Mouse (Mus musculus) megakaryocyte progenitor cell, adult 5-6 weeks (primary cell): Measurements from ENCODE around the gene Ago1. TPM values are rescaled to one million over a fixed set of nuclear protein-coding genes. Genes with fewer than 3 reads are reported as not detected.

Experiments
- ATAC-seq: replicated peaks from 2 replicates; pipeline ENCODE4 v1.8.0; 2016; ENCODE audit warnings: mild to moderate bottlenecking, moderate TSS enrichment, inconsistent platforms; ENCODE audit not compliant: poor library complexity
- total RNA-seq, 2 experiments: library from RNA; stranded (forward) in 1 of 2; stranded (reverse) in 1 of 2; fragments of 157-497, 149-512 nt in 1 of 2; fragments of 200-1000 nt in 1 of 2; gene quantifications; 2 replicates each; pipeline versions ENCODE4 v1.2.3 to v1.2.4; 2015 to 2017

Gene Ago1
- total RNA-seq, 2 experiments from 2014 or later = 19.6 to 20.4 TPM

- ATAC-seq = no peak
Measured at GRCm38 (mm10) chr4:126480288-126480687, 11.9 kb upstream of the Ago1 start.

GRCm38 (mm10) chr4:126473031-126473430, 4.6 kb upstream of the Ago1 start:
- ATAC-seq = no peak

- ATAC-seq = no peak
Measured at GRCm38 (mm10) chr4:126469334-126469733, 951 bp upstream of the Ago1 start.

- ATAC-seq = peak; percentile 52
Measured at GRCm38 (mm10) chr4:126468925-126469324, 542 bp upstream of the Ago1 start.

- ATAC-seq = peak; percentile 43
Measured at GRCm38 (mm10) chr4:126467721-126468284, 580 bp downstream of the Ago1 start.

- ATAC-seq = no peak
Measured at GRCm38 (mm10) chr4:126466251-126466750, 2.1 kb downstream of the Ago1 start.

GRCm38 (mm10) chr4:126465843-126466242, 2.5 kb downstream of the Ago1 start:
- no peak for ATAC-seq

- no peak for ATAC-seq
Measured at GRCm38 (mm10) chr4:126464892-126465235, 3.5 kb downstream of the Ago1 start.

GRCm38 (mm10) chr4:126464189-126464891, 4.0 kb downstream of the Ago1 start:
- no peak for ATAC-seq

- ATAC-seq = no peak
Measured at GRCm38 (mm10) chr4:126455441-126455840, 12.9 kb downstream of the Ago1 start.

- ATAC-seq = no peak
Measured at GRCm38 (mm10) chr4:126454547-126455254, 13.7 kb downstream of the Ago1 start.

- ATAC-seq = no peak
Measured at GRCm38 (mm10) chr4:126450268-126450667, 18.1 kb downstream of the Ago1 start.

GRCm38 (mm10) chr4:126447126-126447525, 21.3 kb downstream of the Ago1 start:
- no peak for ATAC-seq

- ATAC-seq = no peak
Measured at GRCm38 (mm10) chr4:126444528-126444927, 23.9 kb downstream of the Ago1 start.

GRCm38 (mm10) chr4:126438261-126438660, 30.1 kb downstream of the Ago1 start:
- 0 out of 2 replicates have a peak, but pooled peaks have one; percentile 20 for ATAC-seq

GRCm38 (mm10) chr4:126436268-126436667, 32.1 kb downstream of the Ago1 start:
- no peak for ATAC-seq

GRCm38 (mm10) chr4:126434094-126434493, 34.3 kb downstream of the Ago1 start:
- no peak for ATAC-seq

- ATAC-seq = no peak
Measured at GRCm38 (mm10) chr4:126433175-126433574, 35.2 kb downstream of the Ago1 start.

- no peak for ATAC-seq
Measured at GRCm38 (mm10) chr4:126431746-126432145, 36.6 kb downstream of the Ago1 start.

GRCm38 (mm10) chr4:126429347-126430079, 38.9 kb downstream of the Ago1 start, which contains the start of gene Ago3:
Gene Ago3 (minus strand): TSS chr4:126429556.
- peak; percentile 96 for ATAC-seq

- peak; percentile 23 for ATAC-seq
Measured at GRCm38 (mm10) chr4:126428682-126429346, 39.6 kb downstream of the Ago1 start.
